Comparison of ENCODE assay signal across 8 mouse cellular contexts in the genomic region with DNA sequence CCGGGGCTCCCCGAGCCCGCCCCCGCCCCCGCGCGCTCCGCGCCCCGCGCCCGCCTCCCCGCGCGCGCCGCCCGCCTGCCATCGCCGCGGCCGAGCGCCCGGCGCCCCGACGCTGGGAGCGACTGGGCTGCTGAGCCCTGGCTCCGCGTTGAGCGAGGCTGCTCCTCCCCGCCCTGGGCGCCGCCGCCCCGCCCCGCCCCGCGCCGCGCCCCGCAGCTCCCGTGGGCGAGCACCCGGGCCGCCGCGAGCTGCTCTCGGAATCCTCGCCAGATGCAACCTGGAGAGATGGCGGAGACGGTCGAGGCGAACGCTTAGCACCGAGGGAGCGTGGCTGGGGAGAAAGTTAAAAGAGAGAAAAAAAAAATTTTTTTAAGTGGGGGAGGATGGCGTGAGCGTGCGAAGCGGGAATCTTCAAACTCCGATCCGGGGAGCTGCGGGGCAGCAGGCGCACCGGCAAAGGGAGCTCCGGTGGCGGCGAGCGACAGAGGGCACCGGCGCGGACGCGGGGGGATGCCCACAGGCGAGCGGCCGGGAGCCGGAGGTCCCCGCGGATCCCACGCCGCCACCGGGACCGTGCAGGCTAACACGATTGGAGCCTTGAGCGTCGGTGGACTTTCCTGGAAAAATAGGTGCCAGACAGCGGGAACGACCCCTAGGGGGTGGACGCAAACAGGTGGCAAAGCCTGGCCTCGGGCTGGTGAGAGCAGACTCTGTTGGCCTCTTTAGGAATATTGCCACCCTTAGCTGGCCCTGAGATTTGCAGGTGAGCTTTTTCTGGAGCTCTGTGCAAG. TPM values are rescaled to one million over a fixed set of nuclear protein-coding genes. Genes with fewer than 3 reads are reported as not detected.
DNase-seq lines count a peak whose midpoint lies in the region; ATAC-seq lines count a peak whose summit lies in the region.

TSS of gene Kcnmb4 (minus strand) at position 120 of the 791 bp plus-strand sequence.

- H3K36me3 ChIP-seq in liver, embryonic 15.5 days (replicated peaks) = no peaks in the 10 kb centered on the region
- H3K36me3 ChIP-seq in neural tube, embryonic 13.5 days = 0 out of 2 replicates have a peak, but pooled peaks cover 3% of the 10 kb centered on the region

- H3K9ac ChIP-seq in liver, embryonic 15.5 days = no peak within 1 kb of the TSS
- H3K9ac ChIP-seq in neural tube, embryonic 13.5 days = peak within 1 kb of the TSS; percentile 88

- under 1% methylated on average over 92 of the region's 92 CpGs for WGBS in liver, embryonic 15.5 days (ENCODE audit: insufficient replicate concordance)
- WGBS in neural tube, embryonic 13.5 days = under 1% methylated on average over 73 of the region's 92 CpGs

- DNase-seq in urinary bladder, adult 2 months (ENCODE audit: low spot score) = peak; percentile 25
- DNase-seq in urinary bladder, postnatal 10 days (ENCODE audit: low spot score) = no peak
- DNase-seq in cerebellum, postnatal 14 days = peak; percentile 75 to 79
- peak; percentile 11 for DNase-seq in gastrocnemius, postnatal 25 days
- peak; percentile 30 for DNase-seq in kidney, postnatal 14 days
- DNase-seq in thymus, postnatal 14 days = peak; percentile 61

- H3K4me2 ChIP-seq in liver, embryonic 15.5 days = peak within 1 kb of the TSS; percentile 75
- H3K4me2 ChIP-seq in neural tube, embryonic 13.5 days = peak within 1 kb of the TSS; percentile 88

- H3K27ac ChIP-seq in liver, embryonic 15.5 days (replicated peaks) = no peak within 1 kb of the TSS
- H3K27ac ChIP-seq in neural tube, embryonic 13.5 days (replicated peaks) = peak within 1 kb of the TSS; percentile 92

- peaks cover 15% of the 10 kb centered on the region for H3K4me1 ChIP-seq in liver, embryonic 15.5 days (replicated peaks)
- H3K4me1 ChIP-seq in neural tube, embryonic 13.5 days (replicated peaks) = peaks cover 46% of the 10 kb centered on the region

- peak; percentile 44; the same call in 1 of the 2 replicates for ATAC-seq in liver, embryonic 15.5 days (ENCODE audit: insufficient read depth)
- peak; percentile 86 for ATAC-seq in neural tube, embryonic 13.5 days (ENCODE audit: low read depth)

- H3K27me3 ChIP-seq in liver, embryonic 15.5 days = peaks cover 68% of the 10 kb centered on the region
- H3K27me3 ChIP-seq in neural tube, embryonic 13.5 days = no peaks in the 10 kb centered on the region

- peak within 1 kb of the TSS; percentile 56 for H3K4me3 ChIP-seq in liver, embryonic 15.5 days (replicated peaks)
- H3K4me3 ChIP-seq in neural tube, embryonic 13.5 days = peak within 1 kb of the TSS; percentile 78

- 0 out of 2 replicates have a peak, but pooled peaks cover 2% of the 10 kb centered on the region for H3K9me3 ChIP-seq in liver, embryonic 15.5 days (replicated peaks)
- no peaks in the 10 kb centered on the region for H3K9me3 ChIP-seq in neural tube, embryonic 13.5 days

RNA-seq across cellular contexts. Expression of gene Kcnmb4, which starts in this region (rescaled TPM):
- polyA plus RNA-seq in urinary bladder, adult 2 months (2012; rRNA removed) = 3.3 and 3.9 TPM in 2 replicates
- total RNA-seq in gastrocnemius, postnatal 25 days (2021) = under 1 TPM in 1 of 2 experiments, not detected in 1; 0.23 TPM
- 0.18 TPM in 1 of 2 replicates, not detected in the other for polyA plus RNA-seq in liver, embryonic 15.5 days (2015; fragmentation: Nextera tagmentation; extraction: Ambion mirVana)
- 38.5 and 44.2 TPM in 2 replicates for polyA plus RNA-seq in neural tube, embryonic 13.5 days (2015; fragmentation: Nextera tagmentation; extraction: Ambion mirVana)

Comparison
In these comparisons a context has a peak if more than half of its experiments do, and no peak if none do; other contexts are left out.
1. Peak in DNase-seq in gastrocnemius, postnatal 25 days; RNA of the gene not detected or under 1 TPM.
2. Peak in ATAC-seq, H3K4me3 ChIP-seq and H3K4me2 ChIP-seq in liver, embryonic 15.5 days; RNA of the gene not detected or under 1 TPM.